Mouse (Mus musculus) CD8-positive naive resting alpha-beta T cell, adult 2 months (primary cell): ENCODE results near the gene Bmp10.
A peak's percentile ranks its signal among the peaks of the same experiment; 100 is the strongest.
"Not testable (repeated sequence)": the region's sequence is repeated elsewhere in the genome, so short reads cannot be mapped to it uniquely, and the experiment has no call there.

ENCODE experiments used
- DNase-seq, 2 experiments: peaks; one replicate each; pipeline ENCODE4 v3.0.0; 2022; ENCODE audit warnings: low read depth in 2 of 2, low spot score in 2 of 2

Bmp10 gene

DNA sequence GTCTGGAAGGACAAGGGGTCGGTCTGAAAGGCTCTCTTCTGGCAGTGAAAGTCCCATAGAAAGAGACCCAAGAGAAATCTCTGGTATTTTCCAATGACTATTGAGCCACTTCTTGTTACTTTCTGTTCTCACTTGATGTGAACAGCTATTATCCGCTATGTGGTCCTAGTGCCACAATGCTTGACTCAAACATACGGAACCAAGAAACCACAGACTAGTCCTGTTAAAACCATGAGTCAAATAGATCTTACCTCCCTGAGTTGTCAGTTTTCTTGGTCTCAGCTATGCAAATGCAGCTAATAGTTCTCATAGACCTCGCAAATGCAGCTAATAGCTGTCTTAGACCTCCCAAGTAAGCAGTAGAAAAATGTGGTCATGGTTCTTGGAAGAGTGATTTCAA is 18.4 kb downstream of the Bmp10 start:
- no peak for DNase-seq

GRCm38 (mm10) chr6:87449534-87449933 is 20.7 kb downstream of the Bmp10 start:
- DNase-seq: no peak

DNA sequence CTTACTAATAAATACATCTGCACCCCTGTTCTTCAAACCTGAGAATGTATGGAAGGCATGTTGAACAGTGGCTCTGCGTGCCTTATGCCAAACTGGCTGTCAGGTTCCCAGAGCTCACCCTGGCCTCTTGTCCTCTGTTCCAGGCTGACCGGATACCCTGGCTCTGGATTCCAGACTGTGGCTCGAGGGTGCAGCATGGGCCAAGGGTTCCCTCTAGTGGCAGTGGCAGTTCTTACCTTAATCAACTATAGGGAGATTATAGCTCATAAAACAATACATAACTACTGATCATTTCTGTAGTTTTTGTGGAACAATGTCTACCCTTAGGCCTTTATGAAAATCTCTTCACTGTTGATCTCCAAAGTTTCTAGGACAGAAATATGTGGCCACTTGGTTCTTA is 22.2 kb downstream of the Bmp10 start:
- peak; percentile 8 to 19 for DNase-seq

DNA sequence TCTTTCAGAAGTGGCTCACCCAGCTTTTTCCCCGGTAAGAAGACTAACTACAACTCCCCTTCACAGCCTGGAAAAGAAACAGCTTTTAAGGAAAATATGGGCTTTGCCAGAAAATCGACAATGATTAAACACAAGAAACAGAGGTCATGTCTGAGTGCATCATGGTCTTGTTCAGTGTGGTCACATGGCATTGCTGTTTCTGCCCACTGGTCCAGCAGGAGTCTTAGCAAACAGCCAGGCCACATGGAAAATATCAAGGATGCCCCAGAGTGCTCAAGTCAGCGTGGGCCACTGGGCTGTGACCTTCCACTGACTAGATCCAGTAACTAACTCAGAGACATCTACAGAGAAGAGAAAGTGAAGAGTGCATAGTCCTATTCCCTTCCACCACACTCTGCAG is 23.0 kb downstream of the Bmp10 start:
- no peak for DNase-seq

DNA sequence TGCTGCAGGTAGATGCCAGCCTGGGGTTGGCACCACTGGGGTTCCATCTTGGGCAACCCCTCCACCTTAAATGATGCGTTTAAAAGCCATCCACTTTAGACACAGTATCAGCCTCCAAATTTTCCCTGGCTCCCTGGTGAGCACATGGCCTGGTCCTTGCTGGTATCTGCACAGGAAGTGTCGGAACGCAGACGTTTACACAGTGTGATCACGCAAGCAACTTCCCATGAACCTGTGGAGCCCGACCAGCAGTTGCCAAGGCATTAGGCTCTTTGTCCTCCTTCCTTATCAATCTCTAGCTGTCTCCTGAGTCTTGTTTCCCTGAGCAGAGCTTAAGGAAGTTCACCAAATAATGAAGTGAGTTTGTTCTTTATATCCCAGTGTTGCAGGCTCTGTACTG is 26.7 kb downstream of the Bmp10 start:
- DNase-seq: no peak

GRCm38 (mm10) chr6:87466221-87466620 is 37.4 kb downstream of the Bmp10 start:
- peak; percentile 60 to 67 for DNase-seq

GRCm38 (mm10) chr6:87467373-87467772 is 38.6 kb downstream of the Bmp10 start:
- no peak for DNase-seq

GRCm38 (mm10) chr6:87468372-87468771 is 39.6 kb downstream of the Bmp10 start:
- DNase-seq: no peak

DNA sequence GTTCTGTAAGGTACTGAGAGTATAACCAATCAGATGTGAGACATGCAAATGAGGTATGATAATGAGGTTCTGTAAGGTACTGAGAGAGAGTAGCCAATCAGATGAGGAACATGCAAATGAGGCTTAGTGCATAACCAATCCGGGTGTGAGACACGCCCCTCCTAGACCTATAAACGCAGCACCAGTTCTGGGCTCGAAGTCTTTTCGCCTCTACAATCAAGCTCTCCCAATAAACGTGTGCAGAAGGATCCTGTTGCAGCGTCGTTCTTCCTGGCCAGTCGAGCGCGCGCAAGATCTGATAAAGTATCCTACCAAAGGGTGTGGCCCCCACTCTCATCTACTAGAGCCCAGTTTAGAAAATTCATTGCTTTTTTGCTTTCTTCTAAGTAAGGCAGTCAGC is 41.3 kb downstream of the Bmp10 start:
- DNase-seq: not testable (repeated sequence)

GRCm38 (mm10) chr6:87475223-87475622 is 46.4 kb downstream of the Bmp10 start:
- DNase-seq: no peak

GRCm38 (mm10) chr6:87478847-87479246 is 50.1 kb downstream of the Bmp10 start:
- no peak for DNase-seq

DNA sequence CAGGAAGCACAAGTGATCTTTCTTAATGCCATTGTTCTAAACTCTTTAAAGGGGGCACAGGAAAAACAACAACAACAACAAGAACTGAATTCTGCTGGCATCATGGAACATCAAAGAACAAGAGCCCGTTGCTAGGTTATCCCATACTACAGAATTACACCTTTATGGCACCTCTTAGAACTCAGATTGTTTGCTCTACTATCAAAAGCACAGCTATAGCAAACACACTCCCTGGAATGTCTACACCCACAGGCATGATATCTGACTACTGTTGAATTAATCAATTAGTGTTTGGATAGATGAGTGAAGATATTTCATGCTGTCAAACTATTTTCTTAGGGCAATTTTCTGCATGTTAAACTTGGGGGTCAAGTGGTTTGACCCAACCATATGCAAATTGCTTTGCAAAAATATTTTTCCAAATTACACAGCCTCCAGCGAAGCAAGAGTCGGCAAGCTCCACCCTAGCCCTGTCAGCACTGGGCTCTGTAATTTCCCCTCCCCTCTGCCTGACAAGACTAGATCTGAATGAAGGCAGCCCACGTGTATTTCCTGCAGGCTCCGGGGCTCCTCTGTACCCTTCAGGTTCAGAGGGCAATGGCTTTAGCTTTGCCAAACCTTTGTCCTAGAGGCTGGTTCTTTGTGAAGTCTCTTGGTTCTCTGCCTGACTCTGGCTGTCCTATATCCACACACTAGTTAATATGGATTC is 50.7 kb downstream of the Bmp10 start:
- no peak for DNase-seq

- no peak for DNase-seq
Observed at GRCm38 (mm10) chr6:87483224-87483899, 54.6 kb downstream of the Bmp10 start.

GRCm38 (mm10) chr6:87483900-87484289 is 55.1 kb downstream of the Bmp10 start:
- DNase-seq: no peak

- DNase-seq: no peak
Observed at GRCm38 (mm10) chr6:87484806-87485205, 56.0 kb downstream of the Bmp10 start.
